Mouse (Mus musculus): ENCODE data around the gene Olfr1158. TPM values are rescaled to one million over a fixed set of nuclear protein-coding genes. Genes with fewer than 3 reads are reported as not detected.
"Not testable (repeated sequence)": the region's sequence is repeated elsewhere in the genome, so short reads cannot be mapped to it uniquely, and the experiment has no call there.

The Olfr1158 gene
- not detected in 2 replicates for total RNA-seq (2021)
- long read RNA-seq = 0 reads

DNA sequence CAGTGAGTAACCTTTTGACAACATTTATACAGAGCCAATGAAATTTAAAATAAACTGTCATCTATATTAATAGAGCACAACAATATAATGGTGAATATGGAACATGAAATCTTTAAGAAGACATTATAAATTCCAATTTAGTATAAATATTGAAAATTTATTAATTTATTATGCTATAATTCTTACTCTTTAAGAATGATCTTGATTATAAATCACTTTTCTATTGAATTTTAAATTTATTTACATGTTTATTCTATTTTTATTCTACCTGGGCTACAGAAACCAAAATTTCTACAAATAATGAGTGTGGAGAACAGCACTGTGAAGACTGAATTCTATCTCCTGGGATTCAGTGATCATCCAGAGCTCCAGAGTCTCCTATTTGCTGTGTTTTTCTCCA lies at the start of gene Olfr1158:
Olfr1158 (plus strand) TSS at position 301 of the 400 bp plus-strand sequence.
- DNase-seq = no peak

DNA sequence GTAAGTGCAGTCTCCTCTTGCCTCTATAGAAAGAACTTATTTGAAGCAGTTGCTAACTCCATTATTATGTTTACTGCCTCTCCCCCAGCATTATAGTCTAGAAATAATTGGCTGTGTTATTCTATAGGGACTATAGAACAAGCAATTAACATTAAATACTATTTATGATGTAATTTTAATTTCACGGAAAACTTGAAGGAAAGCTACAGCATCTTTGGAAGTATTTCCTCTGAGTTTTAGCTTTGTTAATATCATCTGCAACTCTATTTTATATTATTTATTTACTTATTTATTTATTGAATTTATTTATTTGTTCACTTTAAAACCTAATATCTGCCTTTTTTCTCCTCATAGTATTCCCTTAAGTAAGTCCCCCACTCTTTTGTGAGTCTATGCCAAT lies 44.9 kb upstream of the Olfr1158 start, which contains the start of gene Olfr1155:
Olfr1155 (minus strand) TSS at position 101 of the 400 bp plus-strand sequence.
- DNase-seq = no peak

DNA sequence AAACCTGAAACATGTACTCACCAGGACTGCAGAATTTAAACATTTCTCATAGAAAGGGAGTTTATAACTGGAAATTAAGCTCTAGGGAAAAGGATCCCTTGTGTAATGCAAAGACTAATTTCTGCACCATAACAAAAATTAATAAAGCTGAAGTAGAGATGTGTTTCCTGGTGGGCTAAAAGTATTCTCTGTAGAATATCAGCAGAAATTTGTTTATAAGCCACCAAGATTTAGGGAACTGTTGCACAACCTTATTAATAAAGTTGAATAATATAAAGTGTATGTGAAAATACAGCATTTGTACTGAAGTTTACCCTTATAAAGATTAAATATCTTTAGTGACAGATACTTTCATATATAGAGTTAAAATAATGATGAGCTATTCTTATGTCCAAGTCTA lies 36.9 kb upstream of the Olfr1158 start, which contains the start of gene Olfr1156:
Olfr1156 (minus strand) TSS at position 101 of the 400 bp plus-strand sequence.
- no peak for DNase-seq

DNA sequence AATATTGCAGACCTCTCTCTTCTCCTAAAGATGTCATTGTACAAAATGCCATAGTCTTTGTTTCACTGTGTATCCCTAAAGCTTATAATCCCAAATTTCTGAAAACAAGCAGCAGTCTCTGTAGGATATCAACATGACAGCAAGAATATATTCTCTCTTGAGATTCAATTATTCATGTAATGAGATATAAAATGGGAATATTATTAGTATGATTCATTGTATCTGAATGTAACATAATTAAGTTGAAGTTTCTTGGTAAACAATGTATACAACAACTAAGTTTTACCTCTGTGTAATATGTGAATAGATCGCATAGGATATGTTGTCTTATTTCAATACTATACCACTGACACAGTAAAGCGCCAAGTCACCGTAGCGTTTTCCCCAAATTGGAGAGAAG lies 21.7 kb upstream of the Olfr1158 start, which contains the start of gene Olfr1157:
Olfr1157 (minus strand) TSS at position 101 of the 400 bp plus-strand sequence.
- no peak for DNase-seq

DNA sequence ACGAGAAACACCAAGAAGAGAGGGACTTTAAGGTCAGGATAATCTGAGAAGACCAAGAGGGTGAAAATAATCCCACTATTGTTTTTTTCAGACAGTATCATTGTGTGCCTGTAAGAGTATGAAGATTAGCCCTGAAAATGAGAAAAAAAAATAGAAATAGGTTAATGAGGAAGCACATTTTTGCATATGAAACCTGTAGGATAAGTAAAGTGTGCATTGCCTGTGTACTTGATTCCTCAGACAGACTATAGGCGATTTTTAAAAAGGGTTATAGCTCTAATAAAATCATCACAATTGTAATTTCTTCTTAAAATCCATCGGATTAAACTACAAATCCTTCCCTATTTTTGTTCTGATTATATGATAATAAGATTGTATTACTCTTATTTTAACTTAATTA lies 15.3 kb upstream of the Olfr1158 start, which contains the start of gene Olfr74:
Olfr74 (minus strand) TSS at position 101 of the 400 bp plus-strand sequence.
- DNase-seq = no peak

DNA sequence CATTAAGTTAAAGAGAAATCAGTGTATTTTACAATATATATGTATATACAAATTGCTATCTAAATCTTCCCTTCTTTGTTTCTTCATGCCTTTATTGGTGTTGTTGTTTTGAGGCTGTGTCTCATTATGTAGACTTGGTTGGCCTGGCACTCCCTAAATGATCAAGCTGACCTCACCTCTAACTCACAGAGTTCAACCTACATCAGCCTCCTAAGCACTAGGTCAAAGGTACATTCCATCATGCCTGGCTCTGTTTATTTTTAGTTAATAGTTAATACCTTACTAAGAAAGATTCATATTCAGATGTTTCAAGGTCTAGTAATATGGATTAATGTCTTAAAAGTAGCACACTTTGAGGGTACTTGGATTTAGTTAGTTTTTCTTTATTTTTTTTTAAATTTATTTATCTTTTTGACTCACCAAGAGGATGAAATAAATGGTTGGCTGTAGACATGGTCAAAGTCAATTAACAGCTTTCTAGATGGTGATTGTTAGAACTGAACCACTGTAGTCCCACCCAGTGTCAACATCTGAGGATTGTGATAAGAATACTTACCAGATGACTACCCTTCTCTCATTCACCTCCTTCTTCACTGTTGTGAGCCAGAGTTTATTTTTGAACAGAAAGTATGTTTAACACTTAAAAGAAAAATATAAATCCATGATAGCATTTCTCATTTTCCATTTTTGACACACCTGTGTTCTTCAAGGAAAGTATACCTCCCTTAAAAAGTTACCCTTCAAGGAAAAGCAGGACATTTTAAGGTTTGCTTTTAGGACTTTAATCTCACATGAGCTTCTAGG lies 17.8 kb downstream of the Olfr1158 start, which contains the start of gene Olfr1160:
Olfr1160 (minus strand) TSS at position 754 of the 804 bp plus-strand sequence.
- DNase-seq = no peak

DNA sequence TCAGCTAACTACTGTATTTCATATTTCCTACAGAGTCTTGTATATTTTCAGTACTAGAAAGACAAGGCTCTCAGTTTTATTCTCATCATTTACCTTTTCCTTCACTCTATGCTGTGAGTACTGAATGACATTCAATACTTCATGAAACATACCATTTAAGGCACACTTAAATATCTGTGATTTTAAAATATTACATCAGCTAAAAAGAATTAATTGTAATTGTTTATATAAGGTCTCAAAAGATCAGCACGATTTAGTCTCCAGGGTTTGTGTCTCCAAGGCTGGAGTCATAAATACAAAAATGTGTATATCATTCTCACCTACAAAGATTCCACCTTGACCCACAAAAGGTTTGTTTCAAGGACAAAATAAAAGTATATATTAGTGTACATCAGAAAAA lies 32.6 kb downstream of the Olfr1158 start, which contains the start of gene Olfr1161:
Olfr1161 (plus strand) TSS at position 301 of the 400 bp plus-strand sequence.
- not testable (repeated sequence) for DNase-seq

DNA sequence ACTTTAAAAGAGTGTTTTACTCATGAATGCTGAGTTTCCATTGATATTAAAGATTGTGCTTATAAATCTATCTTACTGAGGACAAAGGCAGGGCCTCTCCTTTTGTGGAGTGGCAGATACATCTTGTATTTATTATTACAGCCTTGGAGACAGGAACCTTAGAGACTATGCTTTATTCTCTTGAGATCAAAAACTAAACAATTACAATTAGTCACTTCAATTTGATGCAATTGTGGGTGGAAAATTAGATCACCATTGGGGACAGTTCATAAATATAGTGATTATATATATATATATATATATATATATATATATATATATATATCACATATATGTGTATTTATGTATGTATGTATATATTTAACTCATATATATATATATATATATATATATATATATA lies 47.7 kb downstream of the Olfr1158 start, which contains the start of gene Olfr73:
Olfr73 (minus strand) TSS at position 101 of the 400 bp plus-strand sequence.
- no peak for DNase-seq

Other genes starting within 250 kb of the Olfr1158 start
- gene Olfr1140, start 246.4 kb upstream of the Olfr1158 start, total RNA-seq (2021) = not detected in 2 replicates
- gene Olfr1141, start 236.1 kb upstream of the Olfr1158 start, total RNA-seq (2021) = not detected in 2 replicates
- not detected in 2 replicates for gene Olfr152, start 210.6 kb upstream of the Olfr1158 start, total RNA-seq (2021)
- not detected in 2 replicates for gene Olfr1143, start 189.5 kb upstream of the Olfr1158 start, total RNA-seq (2021)
- gene Olfr1145, start 180.3 kb upstream of the Olfr1158 start, total RNA-seq (2021) = not detected in 2 replicates
- not detected in 2 replicates for gene Olfr1148, start 159.6 kb upstream of the Olfr1158 start, total RNA-seq (2021)
- not detected in 2 replicates for gene Olfr1150-ps1, start 146.1 kb upstream of the Olfr1158 start, total RNA-seq (2021)
- gene Olfr1151, start 134.3 kb upstream of the Olfr1158 start, total RNA-seq (2021) = not detected in 2 replicates
- gene Olfr1152, start 123.6 kb upstream of the Olfr1158 start, total RNA-seq (2021) = not detected in 2 replicates
- gene Olfr1153, start 95.2 kb upstream of the Olfr1158 start, total RNA-seq (2021) = not detected in 2 replicates
- gene Olfr1154, start 84.9 kb upstream of the Olfr1158 start, total RNA-seq (2021) = not detected in 2 replicates
- gene Olfr1155, start 45.0 kb upstream of the Olfr1158 start, total RNA-seq (2021) = not detected in 2 replicates
- not detected in 2 replicates for gene Olfr1156, start 37.0 kb upstream of the Olfr1158 start, total RNA-seq (2021)
- gene Olfr1157, start 21.8 kb upstream of the Olfr1158 start, total RNA-seq (2021) = not detected in 2 replicates
- gene Olfr74, start 15.4 kb upstream of the Olfr1158 start, total RNA-seq (2021) = not detected in 2 replicates
- not detected in 2 replicates for gene Olfr1160, start 18.2 kb downstream of the Olfr1158 start, total RNA-seq (2021)
- not detected in 2 replicates for gene Olfr1161, start 32.7 kb downstream of the Olfr1158 start, total RNA-seq (2021)
- gene Olfr73, start 47.6 kb downstream of the Olfr1158 start, total RNA-seq (2021) = not detected in 2 replicates
- not detected in 2 replicates for gene Olfr1162, start 61.0 kb downstream of the Olfr1158 start, total RNA-seq (2021)
- not detected in 2 replicates for gene Olfr1163, start 81.7 kb downstream of the Olfr1158 start, total RNA-seq (2021)
- gene Olfr1164, start 103.9 kb downstream of the Olfr1158 start, total RNA-seq (2021) = not detected in 2 replicates
- not detected in 2 replicates for gene Olfr1166, start 138.2 kb downstream of the Olfr1158 start, total RNA-seq (2021)
- not detected in 2 replicates for gene Olfr1167, start 165.1 kb downstream of the Olfr1158 start, total RNA-seq (2021)
- gene Olfr1168, start 191.8 kb downstream of the Olfr1158 start, total RNA-seq (2021) = not detected in 2 replicates
- not detected in 2 replicates for gene Olfr1170, start 238.2 kb downstream of the Olfr1158 start, total RNA-seq (2021)

Measured in adrenal gland, postnatal 25 days (tissue).